Mouse (Mus musculus) CH12.LX (cell line): ENCODE measurements around the gene Usp46.
A peak's percentile ranks its signal among the peaks of the same experiment; 100 is the strongest.

Experiments used
- CHD1 ChIP-seq: IDR thresholded peaks from 2 replicates; pipeline ENCODE4 v1.6.1; 2012; ENCODE audit warnings: low read depth, low read length, improper control_type of control experiment, inconsistent platforms
- CTCF ChIP-seq, 2 experiments: IDR thresholded peaks in 1 of 2; conservative IDR thresholded peaks in 1 of 2; 2 replicates each; pipeline ENCODE4 v1.5.1; 2011 to 2012; ENCODE audit warnings: low read depth in 2 of 2, low read length in 2 of 2, improper control_type of control experiment in 1 of 2, inconsistent platforms in 1 of 2, mild to moderate bottlenecking in 1 of 2, moderate library complexity in 1 of 2
- ETS1 ChIP-seq: conservative IDR thresholded peaks from 2 replicates; pipeline ENCODE4 v1.6.1; 2012; ENCODE audit warnings: low read depth, mild to moderate bottlenecking, inconsistent platforms, low read length, improper control_type of control experiment, moderate library complexity
- GABPA ChIP-seq: IDR thresholded peaks from 2 replicates; pipeline ENCODE4 v1.6.1; 2012; ENCODE audit warnings: low read depth, low read length, improper control_type of control experiment, inconsistent platforms; ENCODE audit not compliant: insufficient replicate concordance
- HCFC1 ChIP-seq: IDR thresholded peaks from 2 replicates; pipeline ENCODE4 v1.6.1; 2012; ENCODE audit warnings: low read depth, mild to moderate bottlenecking, inconsistent platforms, low read length, improper control_type of control experiment
- MAFK ChIP-seq: IDR thresholded peaks from 2 replicates; pipeline ENCODE4 v1.6.1; 2011; ENCODE audit warnings: low read length, improper control_type of control experiment; ENCODE audit not compliant: insufficient replicate concordance
- MAX ChIP-seq: IDR thresholded peaks from 2 replicates; pipeline ENCODE4 v1.6.1; 2011; ENCODE audit warnings: low read length, improper control_type of control experiment
- MAZ ChIP-seq: IDR thresholded peaks from 2 replicates; pipeline ENCODE4 v1.6.1; 2012; ENCODE audit warnings: low read depth, mild to moderate bottlenecking, inconsistent platforms, low read length, improper control_type of control experiment, moderate library complexity
- MEF2A ChIP-seq: IDR thresholded peaks from 2 replicates; pipeline ENCODE4 v1.6.1; 2014; ENCODE audit warnings: low read depth, mild to moderate bottlenecking, inconsistent platforms, low read length, improper control_type of control experiment, borderline replicate concordance
- POLR2A ChIP-seq: IDR thresholded peaks from 2 replicates; pipeline ENCODE4 v1.6.1; 2011; ENCODE audit warnings: low read depth, mild to moderate bottlenecking, improper control_type of control experiment, low read length
- USF1 ChIP-seq: IDR thresholded peaks from 2 replicates; pipeline ENCODE4 v1.6.1; 2014; ENCODE audit warnings: low read depth, mild to moderate bottlenecking, inconsistent platforms, low read length, improper control_type of control experiment
- ZC3H11A ChIP-seq: IDR thresholded peaks from 2 replicates; pipeline ENCODE4 v1.6.1; 2012; ENCODE audit warnings: low read depth, mild to moderate bottlenecking, inconsistent platforms, low read length, improper control_type of control experiment

GRCm38 (mm10) chr5:74078861-74079615 is 10.8 kb upstream of the Usp46 start:
- no peak for TF ChIP-seq MAX
- TF ChIP-seq CTCF (conservative IDR thresholded peaks at IDR 0.05 in 1 of 2, IDR thresholded peaks at IDR 0.05 in 1 of 2; ENCODE audit: low read depth in 2 of 2, low read length in 2 of 2) = peak in 1 of 2 experiments; percentile 20; a peak in 1 of 4 replicates
- no peak for TF ChIP-seq MAFK
- no peak for TF ChIP-seq USF1
- no peak for TF ChIP-seq CHD1
- TF ChIP-seq POLR2A = no peak
- TF ChIP-seq MEF2A = no peak
- TF ChIP-seq GABPA = no peak
- no peak for TF ChIP-seq ZC3H11A
- TF ChIP-seq ETS1 = no peak
- TF ChIP-seq HCFC1 = no peak
- no peak for TF ChIP-seq MAZ
